Mouse (Mus musculus) liver, embryonic 15.5 days (tissue): ENCODE results near the gene Aen. TPM values are rescaled to one million over a fixed set of nuclear protein-coding genes. Genes with fewer than 3 reads are reported as not detected.

Experiments
- ATAC-seq: fragments of 200-750 bp; cut with Nextera tagmentation; 2 replicates; pipeline ENCODE4 v1.8.0; 2017; ENCODE audit warnings: moderate number of reproducible peaks, mild to moderate bottlenecking, moderate library complexity; ENCODE audit not compliant: insufficient read depth
- H3K27ac ChIP-seq: fragments of 300-500 bp; sonication (generic); replicated peaks from 2 replicates; pipeline ENCODE4 v1.5.1; 2015; ENCODE audit warnings: mild to moderate bottlenecking, inconsistent platforms
- H3K27me3 ChIP-seq: fragments of 300-500 bp; sonication (generic); 2 replicates; pipeline ENCODE4 v1.6.1; 2015; ENCODE audit warnings: mild to moderate bottlenecking, inconsistent platforms
- H3K36me3 ChIP-seq: fragments of 300-500 bp; sonication (generic); replicated peaks from 2 replicates; pipeline ENCODE4 v1.6.1; 2015; ENCODE audit warnings: moderate library complexity, mild to moderate bottlenecking, inconsistent platforms
- H3K4me1 ChIP-seq: fragments of 300-500 bp; sonication (generic); replicated peaks from 2 replicates; pipeline ENCODE4 v1.6.1; 2015; ENCODE audit warnings: inconsistent platforms
- H3K4me2 ChIP-seq: fragments of 300-500 bp; sonication (generic); 2 replicates; pipeline ENCODE4 v1.6.1; 2015; ENCODE audit warnings: moderate library complexity, mild to moderate bottlenecking, inconsistent platforms
- H3K4me3 ChIP-seq: fragments of 300-500 bp; sonication (generic); replicated peaks from 2 replicates; pipeline ENCODE4 v1.5.1; 2015; ENCODE audit warnings: mild to moderate bottlenecking, inconsistent platforms
- H3K9ac ChIP-seq: fragments of 300-500 bp; sonication (generic); 2 replicates; pipeline ENCODE4 v1.6.1; 2015; ENCODE audit warnings: moderate library complexity, mild to moderate bottlenecking, inconsistent platforms
- H3K9me3 ChIP-seq: fragments of 300-500 bp; sonication (generic); replicated peaks from 2 replicates; pipeline ENCODE4 v1.6.1; 2016; ENCODE audit warnings: inconsistent platforms
- WGBS: fragments of 180-500 bp; shearing (Covaris S2); methylation state at CpG from one replicate; pipeline ENCODE4 v1.1.7; 2015; ENCODE audit warnings: mixed read lengths; ENCODE audit not compliant: insufficient replicate concordance; 5-methylcytosine and 5-hydroxymethylcytosine counted together
- polyA plus RNA-seq: library from polyadenylated mRNA; unstranded; fragments of >200 nt; fragmentation: Nextera tagmentation; extraction: Ambion mirVana; gene quantifications from 2 replicates; pipeline ENCODE4 v1.2.1, GENCODE M21; 2015

Gene Aen
- polyA plus RNA-seq, 1 experiment from 2014 or later, result 15.9 TPM

- Histone ChIP-seq H3K4me1 (peaks cover 61% of the 10 kb centered on the region), H3K4me2 (peak overlapping the region; percentile 80), H3K27ac (peak overlapping the region; percentile 91), H3K36me3 (peaks cover 41% of the 10 kb centered on the region), H3K4me3 (peak overlapping the region; percentile 65), H3K27me3 (no peaks in the 10 kb centered on the region), H3K9ac (peak overlapping the region; percentile 72), H3K9me3 (no peaks in the 10 kb centered on the region)
- no peak for ATAC-seq
- 60% methylated on average over 3 of the region's 3 CpGs for WGBS
Observed at GRCm38 (mm10) chr7:78914545-78914845, 18.8 kb downstream of the Aen start.

- H3K4me3 ChIP-seq, result peak overlapping the region; percentile 65
- peak overlapping the region; percentile 72 for H3K9ac ChIP-seq
- WGBS, result 80% methylated on average over 11 of the region's 11 CpGs
- H3K27ac ChIP-seq, result peak overlapping the region; percentile 91
- H3K27me3 ChIP-seq, result no peaks in the 10 kb centered on the region
- H3K9me3 ChIP-seq, result no peaks in the 10 kb centered on the region
- H3K4me1 ChIP-seq, result peaks cover 61% of the 10 kb centered on the region
- peaks cover 45% of the 10 kb centered on the region for H3K36me3 ChIP-seq
- H3K4me2 ChIP-seq, result peak overlapping the region; percentile 80
- ATAC-seq, result no peak
Observed at GRCm38 (mm10) chr7:78914896-78915510, 19.3 kb downstream of the Aen start.

- Histone ChIP-seq H3K9me3 (no peaks in the 10 kb centered on the region), H3K4me2 (no peak overlapping the region), H3K4me3 (no peak overlapping the region), H3K4me1 (peaks cover 31% of the 10 kb centered on the region), H3K9ac (no peak overlapping the region), H3K36me3 (peaks cover 49% of the 10 kb centered on the region), H3K27me3 (peaks cover 4% of the 10 kb centered on the region; the same call in 1 of the 2 replicates), H3K27ac (no peak overlapping the region)
- 48% methylated on average over 4 of the region's 4 CpGs for WGBS
- no peak for ATAC-seq
Observed at GRCm38 (mm10) chr7:78918686-78919085, 23.0 kb downstream of the Aen start.

GRCm38 (mm10) chr7:78922506-78922905, 26.9 kb downstream of the Aen start:
- H3K4me3 ChIP-seq, result no peak overlapping the region
- H3K27me3 ChIP-seq, result peaks cover 14% of the 10 kb centered on the region
- no peaks in the 10 kb centered on the region for H3K9me3 ChIP-seq
- no peak overlapping the region for H3K27ac ChIP-seq
- peaks cover 29% of the 10 kb centered on the region for H3K36me3 ChIP-seq
- no peak overlapping the region for H3K9ac ChIP-seq
- no peak overlapping the region for H3K4me2 ChIP-seq
- 70% methylated on average over 7 of the region's 7 CpGs for WGBS
- peaks cover 14% of the 10 kb centered on the region for H3K4me1 ChIP-seq
- peak; percentile 47 for ATAC-seq

GRCm38 (mm10) chr7:78924300-78924699, 28.6 kb downstream of the Aen start:
- Histone ChIP-seq H3K27me3 (peaks cover 14% of the 10 kb centered on the region), H3K4me3 (no peak overlapping the region), H3K9ac (no peak overlapping the region), H3K27ac (no peak overlapping the region), H3K4me2 (no peak overlapping the region), H3K4me1 (peaks cover 19% of the 10 kb centered on the region), H3K36me3 (peaks cover 12% of the 10 kb centered on the region), H3K9me3 (no peaks in the 10 kb centered on the region)
- ATAC-seq, result no peak
- WGBS, result 9% methylated on average over 6 of the region's 6 CpGs

- Histone ChIP-seq H3K4me2 (no peak overlapping the region), H3K4me3 (no peak overlapping the region), H3K9ac (no peak overlapping the region), H3K36me3 (peaks cover 7% of the 10 kb centered on the region), H3K9me3 (no peaks in the 10 kb centered on the region), H3K27me3 (peaks cover 14% of the 10 kb centered on the region), H3K4me1 (peaks cover 19% of the 10 kb centered on the region), H3K27ac (no peak overlapping the region)
- no peak for ATAC-seq
- WGBS, result 68% methylated on average over 7 of the region's 7 CpGs
Observed at GRCm38 (mm10) chr7:78924796-78925195, 29.1 kb downstream of the Aen start.

- WGBS, result 67% methylated on average over 7 of the region's 7 CpGs
- no peaks in the 10 kb centered on the region for H3K36me3 ChIP-seq
- H3K4me3 ChIP-seq, result no peak overlapping the region
- peaks cover 19% of the 10 kb centered on the region for H3K4me1 ChIP-seq
- H3K4me2 ChIP-seq, result no peak overlapping the region
- peaks cover 17% of the 10 kb centered on the region for H3K27me3 ChIP-seq
- no peak overlapping the region for H3K9ac ChIP-seq
- H3K9me3 ChIP-seq, result no peaks in the 10 kb centered on the region
- no peak for ATAC-seq
- no peak overlapping the region for H3K27ac ChIP-seq
Observed at GRCm38 (mm10) chr7:78925680-78926079, 30.0 kb downstream of the Aen start.

GRCm38 (mm10) chr7:78926156-78926555, 30.5 kb downstream of the Aen start:
- H3K27me3 ChIP-seq, result peaks cover 22% of the 10 kb centered on the region
- no peak for ATAC-seq
- WGBS, result 72% methylated on average over 9 of the region's 9 CpGs

GRCm38 (mm10) chr7:78927266-78927665, 31.6 kb downstream of the Aen start:
- Histone ChIP-seq H3K9me3 (no peaks in the 10 kb centered on the region), H3K4me3 (no peak overlapping the region), H3K27ac (no peak overlapping the region), H3K9ac (peak overlapping the region; percentile 37; the same call in 1 of the 2 replicates), H3K4me1 (peaks cover 16% of the 10 kb centered on the region), H3K4me2 (peak overlapping the region; percentile 33; the same call in 1 of the 2 replicates), H3K27me3 (peaks cover 27% of the 10 kb centered on the region), H3K36me3 (no peaks in the 10 kb centered on the region)
- ATAC-seq, result no peak
- WGBS, result 41% methylated on average over 3 of the region's 3 CpGs

More at GRCm38 (mm10) chr7:78926156-78926555, 30.5 kb downstream of the Aen start:
- H3K9me3 ChIP-seq, result no peaks in the 10 kb centered on the region
- H3K9ac ChIP-seq, result no peak overlapping the region
- no peak overlapping the region for H3K27ac ChIP-seq
- H3K36me3 ChIP-seq, result no peaks in the 10 kb centered on the region
- H3K4me1 ChIP-seq, result peaks cover 19% of the 10 kb centered on the region
- H3K4me3 ChIP-seq, result no peak overlapping the region
- H3K4me2 ChIP-seq, result no peak overlapping the region

GRCm38 (mm10) chr7:78938957-78939602, 43.4 kb downstream of the Aen start:
- no peaks in the 10 kb centered on the region for H3K9me3 ChIP-seq
- 58% methylated on average over 19 of the region's 19 CpGs for WGBS
- no peak overlapping the region for H3K4me3 ChIP-seq
- H3K4me1 ChIP-seq, result no peaks in the 10 kb centered on the region
- no peak overlapping the region for H3K27ac ChIP-seq
- H3K36me3 ChIP-seq, result no peaks in the 10 kb centered on the region
- no peak overlapping the region for H3K9ac ChIP-seq
- H3K27me3 ChIP-seq, result 0 out of 2 replicates have a peak, but pooled peaks cover 4% of the 10 kb centered on the region
- no peak for ATAC-seq
- no peak overlapping the region for H3K4me2 ChIP-seq

- Histone ChIP-seq H3K27ac (no peak overlapping the region), H3K9ac (no peak overlapping the region), H3K36me3 (no peaks in the 10 kb centered on the region), H3K4me1 (no peaks in the 10 kb centered on the region), H3K4me2 (no peak overlapping the region), H3K9me3 (no peaks in the 10 kb centered on the region), H3K27me3 (0 out of 2 replicates have a peak, but pooled peaks cover 7% of the 10 kb centered on the region), H3K4me3 (no peak overlapping the region)
- ATAC-seq, result peak; percentile 72
- 19% methylated on average over 3 of the region's 3 CpGs for WGBS
Observed at GRCm38 (mm10) chr7:78940971-78941370, 45.3 kb downstream of the Aen start.
